Mouse (Mus musculus): ENCODE data around the gene Rapgef4.

- TF ChIP-seq CTCF (IDR thresholded peaks at IDR 0.05; ENCODE audit: insufficient read depth, low read depth, low read length) = no peak
- TF ChIP-seq POLR2A (IDR thresholded peaks at IDR 0.05; ENCODE audit: insufficient read depth, low read depth, low read length) = no peak
Measured at GRCm38 (mm10) chr2:71936711-71937110, 44.3 kb upstream of the Rapgef4 start.

Measured in olfactory bulb, adult 2 months (tissue).